Mouse (Mus musculus): ENCODE results near the gene Tmem177.

DNA sequence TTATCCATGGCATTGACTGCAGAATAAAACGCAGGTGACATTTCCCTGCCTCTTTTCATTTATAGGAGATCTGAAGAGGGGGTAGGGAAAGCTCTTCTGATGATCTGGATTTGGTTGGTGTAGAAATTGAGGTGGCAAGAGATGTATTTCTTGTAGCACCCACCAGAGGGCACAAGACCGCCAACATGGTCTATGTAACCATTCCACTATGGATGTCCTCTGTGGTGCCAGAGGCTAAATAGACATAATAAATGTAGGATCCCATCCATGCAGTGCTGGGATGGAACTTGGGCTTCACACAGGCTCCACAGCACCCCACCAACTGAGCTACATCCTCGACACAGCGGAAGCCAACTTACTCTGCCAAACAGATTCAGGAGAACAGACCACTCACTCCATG is 6.3 kb upstream of the Tmem177 start:
- TF ChIP-seq CTCF (IDR thresholded peaks at IDR 0.05; ENCODE audit: extremely low read depth, insufficient read depth, low read length) (peak; percentile 47), POLR2A (IDR thresholded peaks at IDR 0.05; ENCODE audit: extremely low read depth, insufficient read depth, low read length) (no peak)
